Mouse (Mus musculus) heart, adult 8-10 months (tissue): ENCODE results near the gene Inava. TPM values are rescaled to one million over a fixed set of nuclear protein-coding genes. Genes with fewer than 3 reads are reported as not detected.

Experiments
- total RNA-seq, 4 experiments: library from RNA; stranded (reverse); gene quantifications; 2 replicates each; pipeline ENCODE4 v1.2.4; 2022

The Inava gene
- total RNA-seq, 4 experiments from 2014 or later, result not detected

Other genes with a start within 250 kb of the Inava start
- under 1 TPM; 0.05 to 0.16 (median 0.10) TPM for gene Igfn1, start 227.9 kb downstream of the Inava start, total RNA-seq
- gene Tmem9, start 226.1 kb downstream of the Inava start, total RNA-seq, result 10 to 100 TPM; 12.6 to 21.0 (median 17.3) TPM
- gene Ascl5, start 183.5 kb downstream of the Inava start, total RNA-seq, result not detected
- gene Cacna1s, start 181.5 kb downstream of the Inava start, total RNA-seq, result 10 to 100 TPM; 15.3 to 19.4 (median 18.4) TPM
- gene Kif21b, start 102.9 kb downstream of the Inava start, total RNA-seq, result 1 to 10 TPM in 1 of 4 experiments, under 1 TPM in 3; 0.57 to 1.3 (median 0.67) TPM
- gene Mroh3, start 21.4 kb downstream of the Inava start, total RNA-seq, result not detected
- not detected for gene Gpr25, start 26.6 kb upstream of the Inava start, total RNA-seq
- 10 to 100 TPM; 17.7 to 24.0 (median 19.5) TPM for gene Camsap2, start 111.8 kb upstream of the Inava start, total RNA-seq
- 10 to 100 TPM; 12.5 to 13.7 (median 13.0) TPM for gene Ddx59, start 181.0 kb upstream of the Inava start, total RNA-seq
- gene Kif14, start 232.1 kb upstream of the Inava start, total RNA-seq, result under 1 TPM in 3 of 4 experiments, not detected in 1; 0.06 to 0.37 (median 0.11) TPM